Mouse (Mus musculus) stomach, embryonic 15.5 days (tissue): ENCODE results near the gene Rock2. TPM values are rescaled to one million over a fixed set of nuclear protein-coding genes. Genes with fewer than 3 reads are reported as not detected.

Experiments
- ATAC-seq: fragments of 200-750 bp; cut with Nextera tagmentation; 2 replicates; pipeline ENCODE4 v1.8.0; 2017; ENCODE audit warnings: low read depth, moderate number of reproducible peaks, moderate TSS enrichment; ENCODE audit not compliant: insufficient read depth, low FRiP score
- H3K27ac ChIP-seq: fragments of 300-500 bp; sonication (generic); 2 replicates; pipeline ENCODE4 v1.5.1; 2015; ENCODE audit warnings: mild to moderate bottlenecking, inconsistent platforms
- H3K27me3 ChIP-seq: fragments of 300-500 bp; sonication (generic); replicated peaks from 2 replicates; pipeline ENCODE4 v1.6.1; 2015; ENCODE audit warnings: inconsistent platforms
- H3K36me3 ChIP-seq: fragments of 300-500 bp; sonication (generic); 2 replicates; pipeline ENCODE4 v1.6.1; 2015; ENCODE audit warnings: inconsistent platforms
- H3K4me1 ChIP-seq: fragments of 300-500 bp; sonication (generic); 2 replicates; pipeline ENCODE4 v1.6.1; 2015; ENCODE audit warnings: inconsistent platforms
- H3K4me2 ChIP-seq: fragments of 300-500 bp; sonication (generic); 2 replicates; pipeline ENCODE4 v1.6.1; 2015; ENCODE audit warnings: mild to moderate bottlenecking, inconsistent platforms
- H3K4me3 ChIP-seq: fragments of 300-500 bp; sonication (generic); replicated peaks from 2 replicates; pipeline ENCODE4 v1.5.1; 2015; ENCODE audit warnings: inconsistent platforms
- H3K9ac ChIP-seq: fragments of 300-500 bp; sonication (generic); 2 replicates; pipeline ENCODE4 v1.6.1; 2015; ENCODE audit warnings: inconsistent platforms
- H3K9me3 ChIP-seq: fragments of 300-500 bp; sonication (generic); 2 replicates; pipeline ENCODE4 v1.6.1; 2016; ENCODE audit warnings: inconsistent platforms
- WGBS: fragments of 180-500 bp; shearing (Covaris S2); methylation state at CpG from one replicate; pipeline ENCODE4 v1.1.7; 2015; 5-methylcytosine and 5-hydroxymethylcytosine counted together
- polyA plus RNA-seq: library from polyadenylated mRNA; unstranded; fragments of >200 nt; fragmentation: Nextera tagmentation; extraction: Ambion mirVana; gene quantifications from 2 replicates; pipeline ENCODE4 v1.2.1, GENCODE M21; 2015

Gene Rock2
- polyA plus RNA-seq: 20.5 and 21.7 TPM in 2 replicates

DNA sequence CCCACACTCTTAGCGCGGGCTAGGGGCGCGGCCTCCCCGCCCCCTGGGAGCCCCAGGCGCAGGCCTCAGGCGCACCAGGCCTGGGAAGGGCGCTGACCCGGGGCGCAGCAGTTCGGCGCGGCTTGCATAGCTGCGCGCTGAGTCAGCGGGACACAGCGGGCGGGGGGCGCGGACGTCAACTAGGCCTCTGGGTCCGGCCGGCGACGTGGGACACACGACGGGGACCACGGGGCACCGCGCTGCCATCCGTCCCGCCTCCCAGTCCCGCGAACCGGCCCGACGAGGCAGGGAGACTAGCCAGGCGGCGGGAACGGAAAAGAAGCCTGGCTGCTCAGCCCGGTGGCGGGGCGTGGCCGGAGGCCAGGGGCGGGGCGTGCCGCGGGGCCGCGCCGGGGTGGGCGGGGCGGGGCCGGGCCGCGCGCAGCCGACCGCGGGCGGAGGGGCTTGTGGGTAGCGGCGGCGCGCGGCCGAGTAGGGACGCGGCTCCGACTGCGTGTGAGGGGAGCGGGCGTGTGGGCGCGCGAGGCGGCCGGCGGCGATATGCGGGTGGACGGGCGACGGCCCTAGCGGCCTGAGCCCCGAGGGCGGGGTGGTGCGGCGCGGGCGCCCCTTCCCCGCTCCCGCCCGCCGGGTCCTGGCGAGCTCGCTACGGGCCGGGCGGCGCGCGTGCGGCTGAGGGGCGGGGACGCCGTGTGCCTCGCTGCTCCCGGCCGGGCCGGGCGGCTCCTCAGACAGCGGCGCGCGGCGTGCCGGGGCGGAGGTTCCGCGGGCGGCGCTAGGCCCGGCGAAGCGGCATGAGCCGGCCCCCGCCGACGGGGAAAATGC lies at the start of gene Rock2:
Gene Rock2, plus strand, starts transcription at position 500 of the 825 bp plus-strand sequence.
- no peaks in the 10 kb centered on the region for H3K9me3 ChIP-seq

DNA sequence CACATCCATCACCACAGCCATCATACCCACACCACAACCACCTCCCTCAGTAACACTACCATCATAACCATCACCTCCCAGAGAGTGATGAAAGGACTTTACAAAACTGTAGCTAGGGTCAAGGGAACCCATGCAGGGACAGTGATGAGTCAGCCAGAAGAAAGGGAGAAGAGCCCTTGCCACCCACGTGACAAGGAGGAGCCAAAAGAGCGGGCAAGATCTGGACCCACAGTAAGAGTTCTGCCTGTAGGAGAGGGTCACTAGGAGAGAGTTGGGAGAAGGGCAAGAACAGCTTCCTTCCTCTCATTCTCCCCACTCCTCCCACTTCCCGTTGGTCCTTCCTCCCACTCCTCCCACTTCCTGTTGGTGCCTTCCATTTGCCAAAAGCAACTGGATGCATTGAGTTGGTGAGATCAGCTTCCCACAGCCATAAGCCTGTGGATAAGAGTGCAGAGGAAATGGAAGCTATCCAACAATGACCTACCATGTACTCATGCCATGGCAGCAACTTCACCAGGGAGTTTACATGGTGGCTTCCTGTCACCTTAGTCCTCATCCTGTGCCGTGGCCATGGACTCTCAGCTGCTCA lies 47.4 kb upstream of the Rock2 start:
- H3K27ac ChIP-seq: no peak overlapping the region
- H3K4me2 ChIP-seq: no peak overlapping the region
- no peaks in the 10 kb centered on the region for H3K36me3 ChIP-seq
- H3K4me3 ChIP-seq: no peak overlapping the region
- ATAC-seq: no peak
- WGBS: 72% methylated on average over 4 of the region's 4 CpGs
- H3K9me3 ChIP-seq: no peaks in the 10 kb centered on the region
- peaks cover 16% of the 10 kb centered on the region; the same call in 1 of the 2 replicates for H3K4me1 ChIP-seq
- no peak overlapping the region for H3K9ac ChIP-seq
- H3K27me3 ChIP-seq: no peaks in the 10 kb centered on the region

More for the DNA sequence above, at the start of gene Rock2:
- Histone ChIP-seq H3K36me3 (no peaks in the 10 kb centered on the region), H3K27ac (peak within 1 kb of the TSS; percentile 98), H3K9ac (peak within 1 kb of the TSS; percentile 87), H3K4me1 (peaks cover 12% of the 10 kb centered on the region; the same call in 1 of the 2 replicates), H3K4me2 (peak within 1 kb of the TSS; percentile 80), H3K4me3 (peak within 1 kb of the TSS; percentile 62), H3K27me3 (no peaks in the 10 kb centered on the region)
- peak; percentile 91 for ATAC-seq
- WGBS: under 1% methylated on average over 78 of the region's 130 CpGs

DNA sequence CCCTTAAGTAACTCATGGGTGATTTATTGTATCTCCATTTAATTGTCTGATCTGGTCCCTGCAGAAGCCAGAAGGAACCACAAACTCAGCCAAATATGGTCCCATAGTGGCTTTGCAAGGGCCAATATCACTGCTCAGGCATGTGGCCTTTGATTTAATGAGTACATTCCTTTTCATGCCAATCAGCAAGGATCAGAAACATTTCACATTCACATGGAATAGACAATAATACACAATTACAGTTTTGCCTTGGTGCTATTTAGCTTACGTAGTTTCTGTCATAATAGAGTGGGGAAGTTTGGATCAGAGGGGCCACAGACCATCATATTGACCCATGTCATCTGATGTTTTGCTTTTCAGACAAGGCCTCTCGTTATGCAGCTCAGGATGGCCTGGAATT lies 46.2 kb upstream of the Rock2 start:
- no peak for ATAC-seq
- Histone ChIP-seq H3K4me1 (peaks cover 16% of the 10 kb centered on the region; the same call in 1 of the 2 replicates), H3K27ac (no peak overlapping the region), H3K36me3 (no peaks in the 10 kb centered on the region), H3K9me3 (no peaks in the 10 kb centered on the region), H3K4me3 (no peak overlapping the region), H3K4me2 (no peak overlapping the region), H3K27me3 (no peaks in the 10 kb centered on the region), H3K9ac (no peak overlapping the region)
- WGBS: 71% methylated on average over 2 of the region's 2 CpGs

DNA sequence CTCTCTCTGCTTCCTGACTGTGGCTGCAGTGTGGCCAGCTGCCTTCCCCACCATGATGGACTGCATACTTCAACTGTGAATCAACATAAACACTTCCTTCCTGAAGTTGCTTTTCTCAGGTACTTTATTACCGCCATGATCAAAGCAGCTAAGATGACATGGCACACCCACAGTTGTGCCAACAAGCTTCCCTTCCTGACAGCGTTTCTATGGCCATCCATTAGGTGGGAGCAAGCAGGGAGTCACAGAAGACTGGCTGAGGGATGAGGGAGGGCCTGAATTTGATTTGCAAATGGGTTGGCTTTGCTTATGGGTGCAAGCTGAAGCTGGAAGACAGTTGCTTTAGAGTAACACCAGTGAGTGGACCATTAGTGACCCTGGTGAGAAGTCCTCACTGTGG lies 44.9 kb upstream of the Rock2 start:
- 31% methylated on average over 2 of the region's 2 CpGs for WGBS
- no peak for ATAC-seq

DNA sequence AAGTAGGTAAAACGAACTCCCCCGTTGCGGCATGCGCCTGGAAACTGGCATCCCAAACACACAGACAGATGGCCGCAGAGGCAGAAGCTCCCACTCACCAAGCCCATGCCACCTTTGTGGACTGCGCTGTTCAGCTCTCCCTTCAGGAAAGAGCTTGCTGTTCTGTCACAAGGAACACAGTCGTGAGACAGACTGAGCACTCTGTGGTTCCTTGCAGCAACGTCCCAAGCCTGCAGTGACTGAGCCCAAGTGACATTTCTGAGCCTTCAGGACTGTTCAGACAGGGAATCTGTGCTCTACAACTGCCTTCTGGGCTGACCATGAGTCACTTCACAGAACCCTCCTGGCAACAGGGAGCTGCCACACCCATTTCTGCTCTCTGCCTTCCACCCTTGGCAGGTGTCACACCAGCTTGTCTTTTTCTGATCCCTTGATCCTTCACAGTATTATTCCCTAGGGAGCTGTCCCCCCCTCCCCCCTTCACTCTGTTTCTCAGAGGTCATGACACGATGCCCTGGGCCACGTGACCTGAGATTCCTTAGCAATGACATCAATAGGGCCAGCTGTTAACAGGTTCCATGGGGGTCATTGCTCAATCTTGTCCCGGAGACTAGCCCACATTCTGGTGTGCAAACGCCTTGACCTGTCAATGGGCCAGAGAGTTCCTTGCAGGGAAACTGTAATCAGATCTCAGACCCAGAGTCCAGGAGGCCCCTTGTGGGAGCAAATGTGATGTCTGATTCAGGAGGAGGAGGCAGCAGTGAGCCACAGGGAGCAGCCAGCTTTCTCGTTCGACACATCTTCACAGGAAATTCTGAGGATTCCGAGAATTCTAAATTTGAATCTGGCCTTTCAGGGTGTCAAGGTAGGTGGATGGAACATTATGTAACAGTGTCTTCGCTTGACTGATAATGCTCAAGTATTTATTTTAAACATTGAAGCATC lies 44.0 kb upstream of the Rock2 start:
- H3K36me3 ChIP-seq: no peaks in the 10 kb centered on the region
- no peaks in the 10 kb centered on the region for H3K9me3 ChIP-seq
- H3K4me2 ChIP-seq: no peak overlapping the region
- no peak overlapping the region for H3K27ac ChIP-seq
- ATAC-seq: peak; percentile 57; the same call in 1 of the 2 replicates
- no peaks in the 10 kb centered on the region for H3K27me3 ChIP-seq
- no peak overlapping the region for H3K4me3 ChIP-seq
- H3K9ac ChIP-seq: no peak overlapping the region
- peaks cover 9% of the 10 kb centered on the region; the same call in 1 of the 2 replicates for H3K4me1 ChIP-seq
- WGBS: 41% methylated on average over 16 of the region's 16 CpGs

More for the DNA sequence above, 44.9 kb upstream of the Rock2 start:
- H3K9me3 ChIP-seq: no peaks in the 10 kb centered on the region
- no peaks in the 10 kb centered on the region for H3K36me3 ChIP-seq
- no peak overlapping the region for H3K27ac ChIP-seq
- no peaks in the 10 kb centered on the region for H3K27me3 ChIP-seq
- no peak overlapping the region for H3K4me3 ChIP-seq
- H3K4me2 ChIP-seq: no peak overlapping the region
- no peak overlapping the region for H3K9ac ChIP-seq
- peaks cover 12% of the 10 kb centered on the region; the same call in 1 of the 2 replicates for H3K4me1 ChIP-seq

DNA sequence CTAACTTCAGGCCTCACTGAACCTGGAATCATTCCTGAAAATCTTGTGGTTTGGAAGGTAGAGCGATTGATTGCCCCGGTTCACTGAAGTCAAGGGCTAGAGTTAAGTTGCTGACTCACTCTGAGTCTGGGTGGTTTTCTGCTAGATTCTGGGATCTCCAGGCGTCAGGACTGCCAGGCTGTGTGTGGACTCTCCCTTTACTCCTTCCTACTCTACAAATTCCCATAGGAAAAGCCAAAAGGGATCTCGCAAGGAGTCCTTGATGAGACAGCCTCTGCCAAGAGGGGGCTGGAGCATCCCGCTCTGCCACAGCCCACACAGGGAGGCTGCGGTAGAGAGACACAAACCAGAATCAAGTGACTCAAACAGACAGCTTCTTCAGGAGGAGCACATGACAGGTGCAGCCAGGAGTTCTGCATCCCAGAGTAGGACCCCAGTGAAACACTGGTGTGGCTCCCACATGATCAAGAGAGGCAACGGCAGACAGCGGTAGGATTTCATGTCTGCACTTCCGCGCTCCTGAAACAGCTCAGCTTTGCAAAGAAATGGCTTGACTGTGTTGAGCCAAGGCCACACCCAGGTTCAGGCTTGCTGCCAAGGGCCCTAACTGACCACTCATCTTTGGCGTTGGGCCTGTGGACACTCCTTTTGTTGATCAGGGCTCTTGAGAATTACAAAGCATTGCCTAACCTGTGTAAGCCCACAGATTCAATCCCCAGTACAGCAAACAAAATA lies 41.1 kb upstream of the Rock2 start:
- Histone ChIP-seq H3K9me3 (no peaks in the 10 kb centered on the region), H3K27ac (no peak overlapping the region), H3K9ac (no peak overlapping the region), H3K4me1 (peaks cover 7% of the 10 kb centered on the region; the same call in 1 of the 2 replicates), H3K4me2 (no peak overlapping the region), H3K4me3 (no peak overlapping the region), H3K36me3 (no peaks in the 10 kb centered on the region), H3K27me3 (no peaks in the 10 kb centered on the region)
- no peak for ATAC-seq
- WGBS: 64% methylated on average over 11 of the region's 11 CpGs

DNA sequence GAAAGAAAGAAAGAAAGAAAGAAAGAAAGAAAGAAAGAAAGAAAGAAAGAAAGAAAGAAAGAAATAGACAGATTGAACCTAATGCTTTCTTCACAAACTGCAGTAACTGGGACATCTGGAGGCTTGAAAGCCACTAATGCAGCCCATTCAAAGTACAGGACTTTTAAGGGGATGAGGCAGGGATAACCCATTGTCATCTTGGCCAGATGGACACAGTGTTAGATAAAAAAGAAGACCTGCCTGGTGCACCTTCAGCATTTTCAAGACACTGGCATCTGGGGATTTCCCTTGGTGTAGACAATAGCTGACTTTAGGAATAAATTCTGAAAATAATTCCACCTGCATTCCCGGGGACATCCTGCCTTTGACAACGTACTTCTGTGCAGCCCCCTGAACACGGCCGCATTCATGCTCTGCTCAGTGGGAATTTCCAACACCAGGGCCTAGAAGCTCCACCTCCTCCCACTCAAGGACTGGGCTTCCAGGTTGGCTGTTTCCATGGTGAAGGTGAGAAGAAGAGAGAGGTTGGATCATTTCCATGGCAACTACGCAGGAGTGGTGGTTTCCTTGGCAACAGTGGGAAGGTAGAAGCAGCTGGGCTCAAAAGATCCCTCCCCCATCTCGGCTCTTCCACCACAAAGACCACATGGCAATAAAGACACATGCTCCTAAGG lies 38.9 kb upstream of the Rock2 start:
- Histone ChIP-seq H3K9me3 (no peaks in the 10 kb centered on the region), H3K27me3 (no peaks in the 10 kb centered on the region), H3K4me1 (peaks cover 1% of the 10 kb centered on the region; the same call in 1 of the 2 replicates), H3K36me3 (no peaks in the 10 kb centered on the region), H3K4me2 (no peak overlapping the region), H3K4me3 (no peak overlapping the region), H3K9ac (no peak overlapping the region), H3K27ac (no peak overlapping the region)
- WGBS: 41% methylated on average over 6 of the region's 6 CpGs
- no peak for ATAC-seq

DNA sequence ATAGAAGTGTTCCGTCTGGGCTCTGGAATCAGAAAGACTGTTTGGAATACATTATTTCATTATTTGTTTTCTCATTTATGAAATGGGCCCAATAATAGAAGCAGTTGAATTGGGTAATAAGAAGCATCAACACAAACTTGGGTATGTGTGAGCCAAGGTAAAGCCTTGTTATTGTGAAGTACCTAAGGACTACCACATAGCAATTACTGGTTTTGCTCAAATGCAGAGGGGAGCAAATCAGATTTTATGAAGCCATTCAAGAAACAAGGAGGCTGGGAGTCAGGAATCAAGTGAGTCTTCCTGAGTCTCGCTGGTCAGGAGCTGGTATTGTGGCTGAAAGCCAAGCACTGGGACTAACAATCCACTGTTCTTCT lies 38.4 kb upstream of the Rock2 start:
- H3K27me3 ChIP-seq: no peaks in the 10 kb centered on the region
- no peaks in the 10 kb centered on the region for H3K4me1 ChIP-seq
- H3K36me3 ChIP-seq: no peaks in the 10 kb centered on the region
- H3K4me2 ChIP-seq: no peak overlapping the region
- 65% methylated on average over 2 of the region's 2 CpGs for WGBS
- H3K9me3 ChIP-seq: no peaks in the 10 kb centered on the region
- H3K9ac ChIP-seq: no peak overlapping the region
- H3K27ac ChIP-seq: no peak overlapping the region
- no peak overlapping the region for H3K4me3 ChIP-seq
- ATAC-seq: no peak

DNA sequence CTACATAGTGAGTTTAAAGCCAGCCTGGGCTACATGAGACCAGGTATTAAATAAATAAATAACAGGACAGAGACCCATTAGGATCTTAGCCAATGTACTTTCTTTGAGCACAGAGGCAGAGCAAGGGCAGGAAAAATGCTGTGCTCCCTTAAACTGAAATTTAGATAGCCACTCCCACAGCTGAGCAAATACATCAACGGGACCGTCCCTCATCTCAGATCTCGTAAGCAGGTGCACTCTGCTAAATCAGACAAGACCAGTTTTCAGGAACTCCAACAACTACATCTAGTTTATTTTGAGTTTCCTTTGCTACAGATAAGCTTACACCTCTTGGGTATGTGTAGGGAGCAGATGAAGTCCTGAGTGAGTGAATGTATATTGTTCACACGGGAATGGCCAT lies 36.6 kb upstream of the Rock2 start:
- ATAC-seq: no peak

DNA sequence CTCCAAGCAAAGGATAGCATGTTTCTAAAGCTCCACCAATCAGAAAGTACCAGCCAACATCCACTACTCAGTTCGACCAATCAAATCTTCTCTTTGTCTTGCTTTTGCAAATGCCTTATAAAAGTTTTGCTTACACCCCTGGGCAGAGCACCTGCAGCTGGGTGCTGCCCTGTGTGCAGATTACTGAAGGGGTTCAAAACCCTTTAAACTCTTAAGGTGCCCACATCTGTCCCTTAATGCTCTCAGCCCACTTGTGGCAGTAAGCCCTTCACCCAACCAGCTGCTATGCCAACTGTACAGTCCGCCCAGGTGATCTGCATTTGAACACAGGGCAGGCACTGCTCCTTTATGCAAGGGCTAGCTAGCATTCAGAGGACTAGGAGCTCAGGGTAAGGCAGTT lies 34.9 kb upstream of the Rock2 start:
- no peaks in the 10 kb centered on the region for H3K36me3 ChIP-seq
- no peak for ATAC-seq
- no peaks in the 10 kb centered on the region for H3K4me1 ChIP-seq
- no peak overlapping the region for H3K4me3 ChIP-seq
- WGBS: 79% methylated on average over 2 of the region's 2 CpGs
- no peaks in the 10 kb centered on the region for H3K27me3 ChIP-seq
- H3K27ac ChIP-seq: no peak overlapping the region
- no peak overlapping the region for H3K4me2 ChIP-seq
- H3K9ac ChIP-seq: no peak overlapping the region
- no peaks in the 10 kb centered on the region for H3K9me3 ChIP-seq

More for the DNA sequence above, 36.6 kb upstream of the Rock2 start:
- Histone ChIP-seq H3K27ac (no peak overlapping the region), H3K9ac (no peak overlapping the region), H3K4me3 (no peak overlapping the region), H3K9me3 (no peaks in the 10 kb centered on the region), H3K4me2 (no peak overlapping the region), H3K4me1 (no peaks in the 10 kb centered on the region), H3K36me3 (no peaks in the 10 kb centered on the region), H3K27me3 (no peaks in the 10 kb centered on the region)
- WGBS: 58% methylated on average over 4 of the region's 4 CpGs

DNA sequence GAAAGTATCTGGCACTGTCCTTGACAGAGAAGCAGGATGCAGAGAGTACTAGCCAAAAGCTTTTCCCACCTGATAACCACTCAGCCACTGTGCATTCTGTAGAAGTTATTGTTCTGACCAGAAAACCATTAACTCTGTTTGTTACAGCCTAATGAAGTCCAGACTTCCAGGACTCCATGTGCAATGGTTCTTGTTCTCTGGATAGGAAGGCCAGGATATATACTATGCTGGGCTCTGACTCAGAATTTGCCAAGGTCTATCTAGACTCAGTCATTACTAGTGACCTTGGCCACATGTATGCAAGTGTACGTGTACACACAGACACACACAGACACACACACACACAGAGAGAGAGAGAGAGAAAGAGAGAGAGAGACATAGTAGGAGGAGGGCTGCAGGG lies 34.2 kb upstream of the Rock2 start:
- H3K27ac ChIP-seq: peak overlapping the region; percentile 59; the same call in 1 of the 2 replicates
- no peak overlapping the region for H3K9ac ChIP-seq

More for the DNA sequence above, 34.2 kb upstream of the Rock2 start:
- Histone ChIP-seq H3K4me2 (no peak overlapping the region), H3K4me3 (no peak overlapping the region), H3K4me1 (no peaks in the 10 kb centered on the region), H3K36me3 (no peaks in the 10 kb centered on the region), H3K9me3 (no peaks in the 10 kb centered on the region), H3K27me3 (no peaks in the 10 kb centered on the region)
- 56% methylated on average over 1 of the region's 1 CpGs for WGBS
- ATAC-seq: no peak
